Mouse (Mus musculus): ENCODE data around the gene Apoc3. TPM values are rescaled to one million over a fixed set of nuclear protein-coding genes. Genes with fewer than 3 reads are reported as not detected.

Apoc3 gene
- polyA plus RNA-seq, 1 experiment = 0.88 TPM

DNA sequence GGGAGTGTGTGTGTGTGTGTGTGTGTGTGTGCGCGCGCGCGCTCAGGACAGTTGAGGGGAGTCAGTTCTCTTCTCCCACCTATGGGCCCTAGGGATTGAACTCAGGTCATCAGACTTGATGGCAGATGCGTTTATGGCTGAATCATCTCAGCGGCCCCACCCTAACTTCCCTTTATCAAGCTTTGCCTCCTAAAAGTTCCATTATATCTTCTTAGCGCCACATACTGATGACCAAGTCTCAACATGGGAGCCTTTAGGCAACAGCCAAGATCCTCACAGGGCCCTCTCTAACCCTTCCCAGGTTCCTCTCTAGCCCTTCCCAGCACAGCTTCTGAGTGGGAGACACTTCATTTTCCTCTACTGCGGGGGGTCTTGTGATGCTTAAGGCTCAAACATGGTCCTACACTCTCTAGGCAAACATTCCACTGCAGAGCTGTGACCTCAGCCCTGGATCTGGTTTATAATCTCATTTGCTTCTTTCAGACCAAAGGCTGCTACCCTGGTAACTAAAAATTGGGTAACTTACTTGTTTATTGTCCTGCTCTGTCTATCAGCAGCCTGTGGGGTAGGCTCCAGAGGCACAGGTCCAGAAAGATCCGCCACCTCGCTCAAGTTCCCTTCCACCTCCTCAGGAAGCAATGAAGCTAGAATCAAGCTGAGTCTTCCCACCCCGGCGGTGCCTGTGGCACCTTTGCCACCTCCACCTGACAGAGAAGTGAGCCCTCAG is 18.5 kb downstream of the Apoc3 start:
- WGBS = 89% methylated on average over 13 of the region's 13 CpGs
- Histone ChIP-seq H3K4me1 (ENCODE audit: control insufficient read depth, insufficient read depth, low read length) (peaks cover 31% of the 10 kb centered on the region), H3K27ac (ENCODE audit: insufficient read depth, low read length) (no peak overlapping the region), H3K27me3 (ENCODE audit: control insufficient read depth, insufficient read depth, low read length) (no peaks in the 10 kb centered on the region), H3K4me3 (replicated peaks; ENCODE audit: insufficient read depth, low read depth, low read length) (no peak overlapping the region)
- no peak for TF ChIP-seq CTCF (IDR thresholded peaks at IDR 0.05; ENCODE audit: borderline replicate concordance, insufficient read depth, low read depth, low read length)
- no peak for TF ChIP-seq POLR2A (IDR thresholded peaks at IDR 0.05; ENCODE audit: borderline replicate concordance, insufficient read depth, low read length)
- no peak for DNase-seq

DNA sequence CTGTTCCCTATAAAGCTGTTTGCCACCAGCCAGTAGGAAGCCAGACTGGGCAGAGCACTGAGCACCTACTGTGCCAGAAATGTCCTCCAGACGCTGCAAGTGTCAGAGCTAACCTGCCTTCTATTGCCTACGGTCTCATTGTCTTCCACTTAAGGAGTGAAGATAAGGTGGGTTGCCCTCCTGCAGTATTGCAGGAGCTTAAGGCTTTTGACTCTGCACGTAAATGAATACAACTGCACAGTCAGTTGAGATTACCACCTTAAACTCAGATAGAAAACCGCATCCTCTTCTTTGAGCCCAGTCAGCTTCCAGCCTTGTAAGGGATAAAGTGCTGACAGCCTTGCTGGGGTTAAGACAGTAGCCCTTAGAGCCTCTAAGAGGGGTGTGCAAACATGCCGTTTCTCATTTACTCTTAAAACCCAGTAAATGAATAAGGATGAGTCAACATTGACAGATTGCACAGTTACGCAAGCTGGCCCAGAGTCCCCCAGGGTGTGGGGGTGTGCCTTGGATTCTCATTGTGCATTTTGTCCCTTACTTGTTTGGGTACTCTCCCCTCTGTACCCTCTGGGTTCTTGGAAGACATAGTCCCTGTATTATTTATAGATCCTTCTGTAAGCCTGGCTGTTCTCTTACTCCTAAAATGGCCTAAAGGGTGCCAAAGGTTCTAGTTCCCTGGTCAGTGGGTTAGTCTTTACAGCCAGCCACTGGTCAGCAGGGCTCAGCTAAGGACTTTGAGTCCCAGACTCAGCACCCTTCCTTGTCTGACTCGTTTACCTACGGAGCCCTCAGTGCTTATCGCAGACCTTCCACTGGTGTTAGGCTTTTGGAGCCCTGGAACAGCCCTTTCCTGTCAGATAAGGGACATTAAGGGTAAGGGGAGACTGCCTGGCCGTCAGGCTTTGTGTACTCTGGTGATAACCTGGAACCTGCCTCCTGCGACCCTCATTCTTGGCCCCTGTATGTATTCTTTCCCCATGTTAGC is 19.8 kb downstream of the Apoc3 start:
- DNase-seq = peak; percentile 60 to 80
- 50% methylated on average over 11 of the region's 11 CpGs for WGBS

GRCm38 (mm10) chr9:46214946-46215337 is 20.5 kb downstream of the Apoc3 start:
- Histone ChIP-seq H3K4me3 (replicated peaks; ENCODE audit: insufficient read depth, low read depth, low read length) (no peak overlapping the region), H3K4me1 (ENCODE audit: control insufficient read depth, insufficient read depth, low read length) (peaks cover 31% of the 10 kb centered on the region), H3K27ac (ENCODE audit: insufficient read depth, low read length) (peak overlapping the region; percentile 36; the same call in 1 of the 2 replicates), H3K27me3 (ENCODE audit: control insufficient read depth, insufficient read depth, low read length) (no peaks in the 10 kb centered on the region)
- no peak for DNase-seq
- 61% methylated on average over 10 of the region's 10 CpGs for WGBS
- TF ChIP-seq POLR2A (IDR thresholded peaks at IDR 0.05; ENCODE audit: borderline replicate concordance, insufficient read depth, low read length) (no peak), CTCF (IDR thresholded peaks at IDR 0.05; ENCODE audit: borderline replicate concordance, insufficient read depth, low read depth, low read length) (no peak)

More for the DNA sequence above, 19.8 kb downstream of the Apoc3 start:
- H3K27ac ChIP-seq (ENCODE audit: insufficient read depth, low read length) = peak overlapping the region; percentile 36; the same call in 1 of the 2 replicates
- H3K4me1 ChIP-seq (ENCODE audit: control insufficient read depth, insufficient read depth, low read length) = peaks cover 31% of the 10 kb centered on the region
- H3K27me3 ChIP-seq (ENCODE audit: control insufficient read depth, insufficient read depth, low read length) = no peaks in the 10 kb centered on the region
- H3K4me3 ChIP-seq (replicated peaks; ENCODE audit: insufficient read depth, low read depth, low read length) = no peak overlapping the region
- no peak for TF ChIP-seq POLR2A (IDR thresholded peaks at IDR 0.05; ENCODE audit: borderline replicate concordance, insufficient read depth, low read length)
- TF ChIP-seq CTCF (IDR thresholded peaks at IDR 0.05; ENCODE audit: borderline replicate concordance, insufficient read depth, low read depth, low read length) = no peak

DNA sequence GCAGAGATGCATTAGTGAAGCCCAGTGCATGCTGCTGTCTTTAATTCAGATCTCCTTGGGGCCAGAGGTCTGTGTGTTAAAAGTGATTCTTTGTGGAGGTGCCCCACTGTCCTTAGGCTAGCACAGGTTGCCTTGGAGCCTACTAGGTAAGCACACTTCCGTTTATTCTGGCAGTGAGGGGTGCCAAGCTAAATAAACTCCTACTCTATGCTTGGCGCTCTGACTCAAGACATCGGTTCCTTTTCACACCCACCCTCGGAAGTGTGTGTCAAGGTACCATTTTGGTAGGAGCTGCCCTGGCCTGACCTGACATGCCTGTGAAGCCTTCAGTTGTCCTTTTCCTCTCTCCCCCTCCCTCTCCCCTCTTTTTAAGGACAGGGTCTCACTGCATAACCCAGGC is 21.2 kb downstream of the Apoc3 start:
- H3K4me1 ChIP-seq (ENCODE audit: control insufficient read depth, insufficient read depth, low read length) = peaks cover 34% of the 10 kb centered on the region
- H3K4me3 ChIP-seq (replicated peaks; ENCODE audit: insufficient read depth, low read depth, low read length) = no peak overlapping the region
- DNase-seq = no peak
- TF ChIP-seq POLR2A (IDR thresholded peaks at IDR 0.05; ENCODE audit: borderline replicate concordance, insufficient read depth, low read length) (no peak), CTCF (IDR thresholded peaks at IDR 0.05; ENCODE audit: borderline replicate concordance, insufficient read depth, low read depth, low read length) (no peak)
- 80% methylated on average over 4 of the region's 4 CpGs for WGBS
- H3K27ac ChIP-seq (ENCODE audit: insufficient read depth, low read length) = no peak overlapping the region
- H3K27me3 ChIP-seq (ENCODE audit: control insufficient read depth, insufficient read depth, low read length) = no peaks in the 10 kb centered on the region

DNA sequence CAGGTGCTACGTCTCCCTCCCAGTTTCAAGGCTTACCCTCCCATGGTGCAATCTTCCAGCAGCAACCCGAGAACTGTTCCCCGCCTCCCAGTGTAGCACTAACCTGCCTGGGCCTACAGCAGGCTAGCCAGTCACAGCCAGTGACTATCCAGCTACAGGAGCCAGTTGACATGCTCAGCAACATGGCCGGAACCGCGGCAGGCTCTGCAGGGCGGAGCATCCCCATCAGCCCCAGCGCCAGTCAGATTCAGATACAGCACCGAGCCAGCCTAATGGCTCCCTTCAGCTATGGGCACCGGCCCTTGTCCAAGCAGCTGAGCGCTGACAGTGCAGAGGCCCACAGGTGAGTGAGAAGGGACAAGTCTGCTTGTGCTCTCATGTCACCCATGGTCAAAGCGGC is 25.0 kb downstream of the Apoc3 start:
- WGBS = 94% methylated on average over 12 of the region's 12 CpGs
- no peak for DNase-seq
- no peaks in the 10 kb centered on the region for H3K27me3 ChIP-seq (ENCODE audit: control insufficient read depth, insufficient read depth, low read length)
- no peak overlapping the region for H3K27ac ChIP-seq (ENCODE audit: insufficient read depth, low read length)
- H3K4me1 ChIP-seq (ENCODE audit: control insufficient read depth, insufficient read depth, low read length) = peaks cover 49% of the 10 kb centered on the region
- TF ChIP-seq CTCF (IDR thresholded peaks at IDR 0.05; ENCODE audit: borderline replicate concordance, insufficient read depth, low read depth, low read length) (no peak), POLR2A (IDR thresholded peaks at IDR 0.05; ENCODE audit: borderline replicate concordance, insufficient read depth, low read length) (no peak)
- no peak overlapping the region for H3K4me3 ChIP-seq (replicated peaks; ENCODE audit: insufficient read depth, low read depth, low read length)

DNA sequence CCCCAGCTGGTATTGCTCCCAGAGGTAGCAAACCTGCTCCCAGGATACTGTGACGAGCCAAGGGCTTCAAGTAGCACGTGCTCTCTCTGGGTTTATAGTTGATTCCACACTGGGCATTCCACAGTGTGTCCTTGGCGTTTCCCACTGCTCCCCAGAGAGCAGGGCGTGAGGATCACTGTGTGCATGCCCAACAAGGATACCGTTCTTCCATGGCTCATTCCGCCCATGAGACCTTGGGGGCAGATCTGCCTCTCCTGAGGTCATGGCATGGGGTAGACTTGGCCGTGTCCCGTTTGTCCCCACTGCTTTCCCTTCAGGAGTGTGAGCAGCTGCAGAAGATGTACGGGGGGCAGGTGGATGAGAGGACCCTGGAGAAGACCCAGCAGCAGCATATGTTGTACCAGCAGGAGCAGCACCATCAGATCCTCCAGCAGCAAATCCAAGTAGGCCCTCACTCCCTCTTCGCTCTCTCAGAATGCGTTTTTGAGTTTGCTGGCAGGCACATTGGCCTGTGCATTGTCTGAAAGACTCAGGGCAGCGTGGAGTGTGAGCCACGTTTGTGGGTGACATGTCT is 26.9 kb downstream of the Apoc3 start:
- TF ChIP-seq POLR2A (IDR thresholded peaks at IDR 0.05; ENCODE audit: borderline replicate concordance, insufficient read depth, low read length) = no peak
- TF ChIP-seq CTCF (IDR thresholded peaks at IDR 0.05; ENCODE audit: borderline replicate concordance, insufficient read depth, low read depth, low read length) = no peak
- peak; percentile 55 to 62 for DNase-seq
- no peak overlapping the region for H3K27ac ChIP-seq (ENCODE audit: insufficient read depth, low read length)
- H3K4me3 ChIP-seq (replicated peaks; ENCODE audit: insufficient read depth, low read depth, low read length) = no peak overlapping the region
- 21% methylated on average over 13 of the region's 13 CpGs for WGBS
- peaks cover 29% of the 10 kb centered on the region for H3K4me1 ChIP-seq (ENCODE audit: control insufficient read depth, insufficient read depth, low read length)
- no peaks in the 10 kb centered on the region for H3K27me3 ChIP-seq (ENCODE audit: control insufficient read depth, insufficient read depth, low read length)

GRCm38 (mm10) chr9:46207501-46207869 is 28.0 kb downstream of the Apoc3 start:
- H3K27ac ChIP-seq (ENCODE audit: insufficient read depth, low read length) = no peak overlapping the region
- 96% methylated on average over 6 of the region's 6 CpGs for WGBS
- TF ChIP-seq CTCF (IDR thresholded peaks at IDR 0.05; ENCODE audit: borderline replicate concordance, insufficient read depth, low read depth, low read length) (no peak), POLR2A (IDR thresholded peaks at IDR 0.05; ENCODE audit: borderline replicate concordance, insufficient read depth, low read length) (no peak)

More at GRCm38 (mm10) chr9:46207501-46207869, 28.0 kb downstream of the Apoc3 start:
- Histone ChIP-seq H3K4me3 (replicated peaks; ENCODE audit: insufficient read depth, low read depth, low read length) (no peak overlapping the region), H3K27me3 (ENCODE audit: control insufficient read depth, insufficient read depth, low read length) (no peaks in the 10 kb centered on the region), H3K4me1 (ENCODE audit: control insufficient read depth, insufficient read depth, low read length) (peaks cover 25% of the 10 kb centered on the region)
- DNase-seq = no peak
